Mouse (Mus musculus) gastrocnemius, postnatal 25 days (tissue): ENCODE data around the gene Smoc1. TPM values are rescaled to one million over a fixed set of nuclear protein-coding genes. Genes with fewer than 3 reads are reported as not detected.

Experiments
- DNase-seq: peaks from one replicate; pipeline ENCODE4 v3.0.0; 2022
- total RNA-seq, 2 experiments: library from RNA; stranded (reverse); gene quantifications; 1 replicate in 1 of 2; 2 replicates in 1 of 2; pipeline ENCODE4 v1.2.3; 2021

Gene Smoc1
- total RNA-seq, 2 experiments from 2014 or later = 0.38 to 5.1 TPM

DNA sequence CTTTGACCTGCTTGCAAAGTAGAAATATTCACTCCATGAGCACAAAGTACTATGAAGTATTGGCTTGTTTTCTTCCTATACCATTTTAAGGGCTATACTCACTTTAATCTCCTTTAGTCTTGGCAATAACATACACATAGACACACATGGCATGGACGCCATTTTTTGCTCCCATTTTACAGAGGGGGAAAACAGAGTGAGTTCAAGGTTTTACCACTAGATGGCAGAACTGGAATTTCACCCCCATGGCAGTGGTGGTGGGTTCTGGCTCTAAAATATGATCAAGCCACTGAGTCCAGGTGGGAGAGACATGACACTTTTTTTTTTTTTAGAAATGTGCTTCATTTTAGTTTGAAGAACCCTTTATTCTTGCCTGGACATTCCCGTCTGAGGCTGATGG is 1.6 kb upstream of the Smoc1 start:
- DNase-seq = no peak

GRCm38 (mm10) chr12:81026995-81027942 is 661 bp downstream of the Smoc1 start:
- DNase-seq = no peak

- no peak for DNase-seq
Observed at GRCm38 (mm10) chr12:81028291-81028920, 1.8 kb downstream of the Smoc1 start.

- no peak for DNase-seq
Observed at GRCm38 (mm10) chr12:81029731-81030130, 3.1 kb downstream of the Smoc1 start.

DNA sequence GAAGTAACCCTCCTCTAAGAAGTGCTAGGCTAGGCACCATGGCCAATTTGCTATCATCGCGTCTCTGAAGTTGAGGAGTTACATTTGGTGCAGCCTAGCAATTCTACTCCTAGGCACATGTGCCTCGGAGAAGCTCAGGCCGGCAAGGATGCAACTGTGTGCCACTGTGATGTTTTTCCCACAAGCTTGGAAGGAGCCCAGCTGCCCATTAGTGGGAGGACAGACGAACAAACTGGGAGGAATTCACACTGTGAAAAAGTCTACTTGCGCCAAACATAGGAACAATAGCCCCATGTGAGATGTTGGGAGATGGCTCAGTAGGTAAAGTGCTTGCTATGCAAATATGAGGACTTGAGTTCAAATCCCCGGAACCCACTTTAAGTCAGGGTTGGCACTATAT is 5.0 kb downstream of the Smoc1 start:
- no peak for DNase-seq

DNA sequence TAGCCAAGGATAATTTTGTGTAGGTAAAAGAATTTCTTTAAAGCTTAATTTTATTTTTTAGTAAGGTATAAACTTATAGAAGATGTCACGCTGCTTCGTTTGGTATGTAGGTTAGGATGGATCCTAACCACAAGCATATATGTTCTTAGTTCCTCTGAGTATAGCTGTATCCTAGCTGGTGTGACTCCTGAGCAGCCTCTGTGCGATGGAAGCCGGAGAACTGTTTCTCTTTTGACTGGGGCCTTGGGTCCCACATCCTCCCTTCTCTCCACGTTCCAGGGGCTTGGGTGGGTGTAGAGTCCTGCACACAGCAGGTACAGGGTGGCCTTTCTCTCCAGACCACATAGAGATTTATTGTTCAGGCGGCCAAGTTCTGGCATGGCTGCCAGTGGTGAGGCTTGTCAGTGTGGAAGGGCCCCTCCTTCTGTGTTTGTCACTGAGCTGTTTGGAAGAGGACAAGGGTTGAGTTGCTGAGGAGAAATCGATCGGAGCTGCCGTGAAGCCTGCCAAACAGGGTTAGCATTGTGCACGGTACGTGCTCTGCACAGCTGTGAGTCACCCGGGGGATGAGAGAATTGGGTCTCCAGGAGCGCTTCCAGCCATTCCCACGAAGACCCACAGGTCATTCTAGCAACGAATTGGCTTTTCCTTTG is 6.9 kb downstream of the Smoc1 start:
- DNase-seq = peak; percentile 13

DNA sequence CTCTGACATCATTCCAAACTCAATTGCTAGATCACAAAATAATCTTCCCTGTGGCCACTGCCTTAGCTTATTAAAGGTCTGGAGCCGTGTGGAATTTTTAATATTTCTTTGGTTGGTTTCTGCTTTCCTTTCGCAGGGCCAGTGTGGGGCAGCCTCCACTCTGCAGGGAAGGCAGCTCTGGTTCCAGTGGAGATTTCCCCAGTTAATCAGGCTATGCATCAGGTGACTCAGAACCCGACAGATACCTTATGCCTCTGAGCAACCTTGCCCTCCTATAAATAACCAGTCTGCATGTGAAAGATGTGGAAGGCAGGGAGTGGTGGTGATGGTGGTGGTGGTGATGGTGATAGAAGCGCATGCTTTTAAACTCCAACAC is 7.4 kb downstream of the Smoc1 start:
- no peak for DNase-seq

DNA sequence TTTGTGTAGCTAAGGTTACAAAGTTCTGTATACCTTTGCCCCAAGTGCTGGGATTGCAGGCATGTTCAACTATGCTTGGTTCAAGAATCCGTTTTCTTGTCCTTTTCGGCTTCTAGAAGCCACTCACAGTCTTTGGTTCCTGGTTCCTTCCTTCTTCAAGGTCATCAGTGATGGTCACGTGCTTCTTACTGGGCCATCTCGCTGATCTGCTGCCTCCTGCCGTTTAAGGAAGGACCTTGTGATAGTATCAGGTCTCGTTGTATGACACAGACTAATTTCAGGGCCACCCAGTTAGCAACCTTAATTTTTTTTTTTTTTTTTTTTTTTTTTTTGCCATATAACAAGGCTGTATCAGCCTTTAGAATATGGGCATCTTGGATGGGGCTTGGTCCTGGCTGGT is 9.2 kb downstream of the Smoc1 start:
- no peak for DNase-seq

- no peak for DNase-seq
Observed at GRCm38 (mm10) chr12:81043616-81044015, 17.0 kb downstream of the Smoc1 start.

GRCm38 (mm10) chr12:81046926-81047325 is 20.3 kb downstream of the Smoc1 start:
- DNase-seq = no peak

- no peak for DNase-seq
Observed at GRCm38 (mm10) chr12:81049661-81050060, 23.1 kb downstream of the Smoc1 start.

GRCm38 (mm10) chr12:81055000-81055705 is 28.5 kb downstream of the Smoc1 start:
- no peak for DNase-seq

DNA sequence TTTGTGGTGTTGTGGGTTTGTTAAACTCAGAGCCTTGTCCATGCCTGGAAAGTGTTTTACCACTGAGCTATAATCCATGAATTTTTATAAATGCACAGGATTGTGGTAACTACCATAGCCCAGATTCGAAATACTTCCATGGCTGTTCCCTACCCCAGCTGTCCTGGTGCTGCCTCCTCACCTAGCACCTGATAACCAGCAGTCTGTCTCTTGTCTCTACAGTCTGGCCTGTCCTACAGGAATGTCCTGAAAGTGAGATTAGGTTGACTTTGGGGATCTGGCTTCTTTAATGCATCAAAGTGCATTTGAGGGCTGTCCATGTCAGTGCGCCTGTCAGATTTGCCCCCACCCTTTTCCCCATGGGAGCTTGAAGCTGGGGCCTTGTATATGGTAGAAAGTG is 29.2 kb downstream of the Smoc1 start:
- DNase-seq = no peak

GRCm38 (mm10) chr12:81057619-81058018 is 31.0 kb downstream of the Smoc1 start:
- DNase-seq = no peak

DNA sequence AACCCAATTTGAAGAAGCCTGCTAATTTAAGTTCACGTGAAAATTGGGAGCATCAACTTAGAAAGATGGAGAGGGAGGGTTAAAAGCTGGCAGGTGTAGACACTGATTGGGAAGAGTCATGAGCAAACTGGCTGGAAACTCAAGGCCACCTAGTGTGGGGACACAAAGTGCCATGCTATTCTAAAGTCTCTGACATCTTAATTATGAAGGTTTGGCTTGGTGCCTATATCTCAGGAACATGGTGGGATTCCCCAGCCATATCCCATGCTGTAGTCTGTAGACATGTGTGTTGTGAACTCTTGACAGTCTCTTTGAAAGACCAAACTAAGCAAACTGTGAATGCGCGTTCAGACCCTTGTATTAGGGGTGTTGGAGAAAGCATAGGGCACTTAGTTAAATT is 32.0 kb downstream of the Smoc1 start:
- no peak for DNase-seq

GRCm38 (mm10) chr12:81061831-81062361 is 35.3 kb downstream of the Smoc1 start:
- DNase-seq = no peak

DNA sequence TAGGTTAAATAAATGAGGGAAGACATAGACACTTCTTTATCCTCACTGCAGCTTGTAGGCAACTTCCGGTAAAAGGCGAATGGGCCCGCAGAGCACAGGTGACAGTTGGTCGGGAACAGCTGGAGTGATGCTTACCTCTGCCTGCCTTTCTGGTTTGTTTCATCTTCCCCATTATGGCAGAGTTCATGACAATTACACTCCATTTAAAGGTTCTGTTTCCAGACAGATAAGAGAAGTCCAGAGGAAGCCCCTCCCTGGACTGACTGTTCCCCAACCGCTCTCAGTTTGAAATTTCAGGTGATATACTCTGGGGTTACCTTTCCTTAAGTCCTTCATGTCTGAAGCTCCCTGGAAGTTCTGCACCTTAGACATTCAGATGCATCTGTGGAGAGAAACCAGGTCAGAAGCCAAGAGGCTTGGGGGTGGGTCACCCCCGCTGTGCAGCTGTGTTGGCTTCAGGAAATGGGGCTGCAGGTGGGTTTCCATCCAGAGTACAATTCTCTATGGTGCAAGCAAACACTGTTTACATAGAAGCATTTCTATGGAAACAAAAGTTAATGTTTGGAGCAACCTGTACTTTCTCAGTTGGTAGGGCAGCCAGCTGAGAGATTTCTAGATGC is 36.8 kb downstream of the Smoc1 start:
- DNase-seq = no peak

GRCm38 (mm10) chr12:81074139-81074538 is 47.5 kb downstream of the Smoc1 start:
- no peak for DNase-seq

GRCm38 (mm10) chr12:81074941-81075340 is 48.3 kb downstream of the Smoc1 start:
- no peak for DNase-seq

- no peak for DNase-seq
Observed at GRCm38 (mm10) chr12:81077953-81078646, 51.5 kb downstream of the Smoc1 start.

- no peak for DNase-seq
Observed at GRCm38 (mm10) chr12:81080345-81080744, 53.7 kb downstream of the Smoc1 start.
